Mouse (Mus musculus) ES-Bruce4 (cell line): ENCODE measurements around the gene Slc48a1. TPM values are rescaled to one million over a fixed set of nuclear protein-coding genes. Genes with fewer than 3 reads are reported as not detected.

Experiments used
- H3K27ac ChIP-seq: 2 replicates; pipeline ENCODE4 v1.5.1; 2012; ENCODE audit warnings: low read length, inconsistent platforms; ENCODE audit not compliant: insufficient read depth
- H3K27me3 ChIP-seq: 2 replicates; pipeline ENCODE4 v1.6.1; 2012; ENCODE audit warnings: mild to moderate bottlenecking, low read length, inconsistent platforms; ENCODE audit not compliant: control insufficient read depth, poor library complexity, insufficient read depth, severe bottlenecking
- H3K36me3 ChIP-seq: 2 replicates; pipeline ENCODE4 v1.6.1; 2012; ENCODE audit warnings: inconsistent platforms, mild to moderate bottlenecking, low read length, moderate library complexity; ENCODE audit not compliant: control insufficient read depth, poor library complexity, insufficient read depth, severe bottlenecking
- H3K4me1 ChIP-seq: one replicate; pipeline ENCODE4 v1.8.1; 2011; ENCODE audit warnings: low read length; ENCODE audit not compliant: control insufficient read depth, insufficient read depth
- H3K4me3 ChIP-seq: 2 replicates; pipeline ENCODE4 v1.5.1; 2011; ENCODE audit warnings: low read depth, mild to moderate bottlenecking, low read length
- H3K9ac ChIP-seq: 2 replicates; pipeline ENCODE4 v1.6.1; 2012; ENCODE audit warnings: low read depth, mild to moderate bottlenecking, inconsistent platforms; ENCODE audit not compliant: poor library complexity, severe bottlenecking
- H3K9me3 ChIP-seq: replicated peaks from 2 replicates; pipeline ENCODE4 v1.6.1; 2012; ENCODE audit warnings: mild to moderate bottlenecking, low read length, inconsistent platforms; ENCODE audit not compliant: control insufficient read depth, poor library complexity, insufficient read depth, severe bottlenecking
- CTCF ChIP-seq: IDR thresholded peaks from one replicate; pipeline ENCODE4 v1.8.1; 2011; ENCODE audit warnings: low read depth, low read length
- EP300 ChIP-seq: IDR thresholded peaks from 2 replicates; pipeline ENCODE4 v1.6.1; 2011; ENCODE audit warnings: low read depth, low read length; ENCODE audit not compliant: insufficient read depth
- POLR2A ChIP-seq: IDR thresholded peaks from one replicate; pipeline ENCODE4 v1.8.1; 2011; ENCODE audit warnings: low read length; ENCODE audit not compliant: insufficient read depth
- polyA plus RNA-seq: library from polyadenylated mRNA; stranded (reverse); fragments of >200 nt; gene quantifications from 2 replicates; pipeline ENCODE4 v1.2.4, GENCODE M21; 2011; ENCODE audit warnings: low read depth; ENCODE audit not compliant: missing spikeins, insufficient read depth, insufficient read length

The Slc48a1 gene
- polyA plus RNA-seq, 1 experiment = 17.2 TPM

DNA sequence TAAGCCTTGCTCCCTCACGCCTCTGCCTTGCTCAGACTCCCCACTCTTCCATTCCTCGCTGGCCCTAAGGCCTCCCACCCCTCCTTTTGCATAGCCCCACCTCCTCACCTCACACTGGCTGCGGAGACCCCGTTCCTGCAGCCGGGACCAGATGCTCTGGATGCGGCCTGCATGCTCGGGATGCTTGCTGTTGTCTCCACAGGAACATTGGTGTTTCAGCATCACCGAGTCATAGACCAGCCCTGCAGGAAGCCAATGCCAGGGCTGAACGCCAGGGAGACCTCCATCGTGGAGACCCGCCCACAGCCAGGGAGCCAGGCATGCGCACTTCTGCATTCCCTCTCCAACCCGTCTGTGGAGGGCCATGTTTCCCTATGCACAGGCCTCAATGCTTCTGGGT lies 24.3 kb downstream of the Slc48a1 start:
- Histone ChIP-seq H3K4me3 (no peak overlapping the region), H3K27ac (no peak overlapping the region), H3K9me3 (no peaks in the 10 kb centered on the region), H3K4me1 (no peaks in the 10 kb centered on the region), H3K27me3 (no peaks in the 10 kb centered on the region), H3K9ac (no peak overlapping the region), H3K36me3 (no peaks in the 10 kb centered on the region)
- TF ChIP-seq EP300 (no peak), POLR2A (no peak), CTCF (no peak)

DNA sequence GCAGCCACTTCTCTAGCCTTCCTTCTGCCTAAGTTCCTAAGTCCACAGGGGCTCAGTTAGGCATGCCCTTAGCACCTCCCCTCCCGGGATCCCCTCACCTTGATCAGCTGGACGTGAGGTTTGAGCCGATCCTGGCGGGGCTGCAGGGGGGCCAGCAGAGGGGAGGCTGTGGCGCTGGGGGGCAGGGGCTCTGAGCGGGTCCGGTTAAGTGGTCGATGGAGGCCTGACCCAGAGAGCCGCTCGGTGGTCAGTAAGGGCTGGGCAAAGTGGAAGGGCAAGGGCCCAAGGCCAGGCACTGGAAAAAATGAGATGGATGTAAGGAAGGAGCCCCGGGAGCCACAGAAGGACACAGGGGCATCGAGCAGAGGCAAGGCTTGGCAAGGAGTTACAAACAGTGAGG lies 29.5 kb downstream of the Slc48a1 start:
- TF ChIP-seq POLR2A (no peak), EP300 (no peak), CTCF (no peak)
- H3K9ac ChIP-seq = no peak overlapping the region
- H3K27ac ChIP-seq = no peak overlapping the region
- no peaks in the 10 kb centered on the region for H3K27me3 ChIP-seq
- no peaks in the 10 kb centered on the region for H3K9me3 ChIP-seq
- no peaks in the 10 kb centered on the region for H3K4me1 ChIP-seq
- peak overlapping the region; percentile 26; the same call in 1 of the 2 replicates for H3K4me3 ChIP-seq
- no peaks in the 10 kb centered on the region for H3K36me3 ChIP-seq

DNA sequence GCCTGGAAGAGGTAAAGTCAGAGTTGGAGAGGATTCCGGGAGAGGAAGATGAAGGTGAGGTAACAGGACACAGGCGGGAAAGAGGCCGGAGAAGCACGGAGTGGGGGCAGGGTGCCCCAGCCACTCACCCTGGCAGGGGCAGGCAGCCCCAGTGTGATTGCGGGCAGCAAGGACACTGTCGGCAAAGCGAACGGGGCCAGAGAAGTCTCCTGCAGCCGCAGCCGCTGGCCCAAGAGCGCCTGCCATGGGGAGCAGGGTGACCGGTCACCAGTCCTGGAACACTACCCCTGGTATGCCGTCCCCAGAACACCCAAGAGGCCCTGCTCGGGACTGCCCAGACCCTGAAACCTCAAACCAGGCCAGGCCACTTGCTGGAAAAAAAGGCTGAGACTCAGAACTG lies 30.2 kb downstream of the Slc48a1 start:
- TF ChIP-seq POLR2A = no peak
- no peak for TF ChIP-seq EP300
- no peak for TF ChIP-seq CTCF
- no peaks in the 10 kb centered on the region for H3K4me1 ChIP-seq
- no peaks in the 10 kb centered on the region for H3K36me3 ChIP-seq
- no peaks in the 10 kb centered on the region for H3K9me3 ChIP-seq
- H3K4me3 ChIP-seq = peak overlapping the region; percentile 16
- no peak overlapping the region for H3K9ac ChIP-seq
- no peaks in the 10 kb centered on the region for H3K27me3 ChIP-seq
- no peak overlapping the region for H3K27ac ChIP-seq

DNA sequence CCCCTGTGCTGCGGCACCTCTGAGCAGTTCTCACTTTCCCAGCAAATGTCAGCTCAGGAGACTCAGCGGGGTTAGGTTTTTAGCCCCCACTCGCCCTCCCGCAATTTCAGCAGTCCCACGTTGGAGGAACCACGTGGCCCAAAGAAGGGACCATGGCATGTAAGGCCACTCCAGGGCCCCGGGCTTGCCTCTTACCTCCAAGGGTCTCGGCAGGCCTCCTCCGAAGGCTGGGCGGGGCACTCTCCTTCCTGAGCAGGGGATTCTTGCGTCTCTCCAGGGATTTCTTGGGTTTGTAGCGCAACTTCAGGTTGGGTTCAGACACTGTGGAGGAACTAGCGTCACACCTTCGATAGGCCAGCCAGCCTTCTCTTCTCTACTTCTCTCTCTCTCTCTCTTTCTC lies 30.9 kb downstream of the Slc48a1 start:
- Histone ChIP-seq H3K27ac (no peak overlapping the region), H3K9ac (no peak overlapping the region), H3K4me1 (no peaks in the 10 kb centered on the region), H3K4me3 (no peak overlapping the region; the same call in 1 of the 2 replicates), H3K36me3 (no peaks in the 10 kb centered on the region), H3K9me3 (no peaks in the 10 kb centered on the region), H3K27me3 (no peaks in the 10 kb centered on the region)
- TF ChIP-seq POLR2A (no peak), EP300 (no peak), CTCF (no peak)

DNA sequence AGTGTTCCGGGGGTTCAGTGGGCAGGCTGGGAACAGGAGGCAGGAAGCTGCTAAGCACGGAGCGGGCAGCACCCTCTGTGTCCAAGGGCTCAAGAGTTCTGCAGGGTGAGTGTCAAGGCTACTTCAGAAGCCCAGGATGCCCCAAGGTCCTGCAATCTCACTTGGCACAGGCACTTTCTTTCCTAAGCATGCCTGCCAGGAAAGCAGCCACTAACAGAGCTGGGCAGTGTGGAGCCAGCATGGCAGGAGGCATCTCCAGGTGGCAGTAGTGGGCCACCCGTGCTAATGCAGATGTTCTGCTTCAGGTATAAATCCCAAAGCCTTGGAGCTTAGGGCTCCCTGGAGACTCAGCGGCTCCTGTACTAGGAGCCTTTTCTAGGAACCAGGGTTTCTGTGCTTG lies 31.6 kb downstream of the Slc48a1 start:
- Histone ChIP-seq H3K4me3 (no peak overlapping the region), H3K9ac (no peak overlapping the region), H3K9me3 (no peaks in the 10 kb centered on the region), H3K27me3 (no peaks in the 10 kb centered on the region), H3K36me3 (no peaks in the 10 kb centered on the region), H3K4me1 (no peaks in the 10 kb centered on the region), H3K27ac (no peak overlapping the region)
- TF ChIP-seq CTCF = peak; percentile 24
- TF ChIP-seq EP300 = no peak
- TF ChIP-seq POLR2A = no peak

DNA sequence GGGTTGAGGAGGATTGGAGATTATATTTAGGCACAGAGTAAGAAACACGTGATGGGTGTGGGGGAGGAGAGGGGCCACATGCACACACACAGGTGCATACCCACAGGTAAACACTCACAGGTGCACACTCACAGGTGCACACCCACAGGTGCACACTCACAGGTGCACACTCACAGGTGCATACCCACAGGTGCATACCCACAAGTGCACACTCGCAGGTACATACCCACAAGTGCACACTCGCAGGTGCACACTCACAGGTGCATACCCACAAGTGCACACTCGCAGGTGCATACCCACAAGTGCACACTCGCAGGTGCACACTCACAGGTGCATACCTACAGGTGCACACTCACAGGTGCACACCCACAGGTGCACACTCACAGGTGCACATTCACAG lies 32.1 kb downstream of the Slc48a1 start:
- Histone ChIP-seq H3K4me3 (no peak overlapping the region), H3K4me1 (no peaks in the 10 kb centered on the region), H3K27me3 (no peaks in the 10 kb centered on the region), H3K27ac (no peak overlapping the region), H3K36me3 (no peaks in the 10 kb centered on the region), H3K9me3 (no peaks in the 10 kb centered on the region), H3K9ac (no peak overlapping the region)
- TF ChIP-seq EP300 (no peak), POLR2A (no peak), CTCF (no peak)
